Mouse (Mus musculus): ENCODE data around the gene Pced1b.
"Not testable (repeated sequence)": the region's sequence is repeated elsewhere in the genome, so short reads cannot be mapped to it uniquely, and the experiment has no call there.

Pced1b gene

GRCm38 (mm10) chr15:97374845-97375720 is 128.2 kb downstream of the Pced1b start:
- DNase-seq = no peak

- no peak for DNase-seq
Measured at GRCm38 (mm10) chr15:97376081-97376742, 129.3 kb downstream of the Pced1b start.

- no peak for DNase-seq
Measured at GRCm38 (mm10) chr15:97376792-97377222, 129.9 kb downstream of the Pced1b start.

GRCm38 (mm10) chr15:97378061-97378460 is 131.2 kb downstream of the Pced1b start:
- no peak for DNase-seq

GRCm38 (mm10) chr15:97379489-97380304 is 132.8 kb downstream of the Pced1b start:
- no peak for DNase-seq

- no peak for DNase-seq
Measured at GRCm38 (mm10) chr15:97382567-97382966, 135.7 kb downstream of the Pced1b start.

GRCm38 (mm10) chr15:97383523-97384141 is 136.7 kb downstream of the Pced1b start:
- DNase-seq = no peak

GRCm38 (mm10) chr15:97384170-97385018 is 137.5 kb downstream of the Pced1b start:
- DNase-seq = no peak

- DNase-seq = not testable (repeated sequence)
Measured at GRCm38 (mm10) chr15:97385174-97385573, 138.3 kb downstream of the Pced1b start.

- no peak for DNase-seq
Measured at GRCm38 (mm10) chr15:97387793-97388192, 140.9 kb downstream of the Pced1b start.

- no peak for DNase-seq
Measured at GRCm38 (mm10) chr15:97389577-97389976, 142.7 kb downstream of the Pced1b start.

GRCm38 (mm10) chr15:97390778-97391177 is 143.9 kb downstream of the Pced1b start:
- no peak for DNase-seq

- no peak for DNase-seq
Measured at GRCm38 (mm10) chr15:97391436-97391835, 144.5 kb downstream of the Pced1b start.

- DNase-seq = no peak
Measured at GRCm38 (mm10) chr15:97394561-97394960, 147.7 kb downstream of the Pced1b start.

GRCm38 (mm10) chr15:97396586-97397299 is 149.8 kb downstream of the Pced1b start:
- DNase-seq = no peak

- DNase-seq = no peak
Measured at GRCm38 (mm10) chr15:97397793-97398192, 150.9 kb downstream of the Pced1b start.

GRCm38 (mm10) chr15:97400866-97401265 is 154.0 kb downstream of the Pced1b start:
- no peak for DNase-seq

GRCm38 (mm10) chr15:97404483-97404882 is 157.6 kb downstream of the Pced1b start:
- no peak for DNase-seq

- DNase-seq = no peak
Measured at GRCm38 (mm10) chr15:97404998-97405397, 158.1 kb downstream of the Pced1b start.

GRCm38 (mm10) chr15:97406105-97406504 is 159.2 kb downstream of the Pced1b start:
- no peak for DNase-seq
